23 mouse cellular contexts compared by ENCODE assay signal in genomic region chr1:132188442-132189066, GRCm38 (mm10). TPM values are rescaled to one million over a fixed set of nuclear protein-coding genes. Genes with fewer than 3 reads are reported as not detected.
DNase-seq lines count a peak whose midpoint lies in the region; ATAC-seq lines count a peak whose summit lies in the region.
"Had no signal": no experiment of that assay in that cellular context is flagged by ENCODE, and none has a peak within 500 bp of the region (broad histone marks: within the 10 kb centered on the region; RNA-seq: fewer than 3 reads in every experiment).

No protein-coding gene starts in this region.

- H3K4me2 ChIP-seq in hindbrain, embryonic 14.5 days (replicated peaks): 0 out of 2 replicates have a peak overlapping the region, but pooled peaks have one; percentile 83
- H3K4me2 ChIP-seq: liver, embryonic 13.5 days had no signal

- H3K4me3 ChIP-seq in hindbrain, embryonic 14.5 days (replicated peaks; ENCODE audit: low read length): no peak overlapping the region
- H3K4me3 ChIP-seq: liver, embryonic 13.5 days had no signal

- H3K27ac ChIP-seq in hindbrain, embryonic 14.5 days: no peak overlapping the region; the same call in 1 of the 2 replicates
- H3K27ac ChIP-seq: liver, embryonic 13.5 days had no signal

- no peaks in the 10 kb centered on the region for H3K27me3 ChIP-seq in hindbrain, embryonic 14.5 days (ENCODE audit: control insufficient read depth, insufficient read depth, low read length)

- WGBS in hindbrain, embryonic 14.5 days: 63% methylated on average over 9 of the region's 9 CpGs

- no peaks in the 10 kb centered on the region for H3K36me3 ChIP-seq in hindbrain, embryonic 14.5 days (replicated peaks; ENCODE audit: control insufficient read depth, insufficient read depth)
- H3K36me3 ChIP-seq: liver, embryonic 13.5 days had no signal

- DNase-seq in kidney, postnatal 10 days: peak; percentile 39
- no peak for DNase-seq in kidney, adult 8-10 months
- DNase-seq in NIH3T3 (ENCODE audit: low read depth): peak; percentile 59
- DNase-seq in hindbrain, embryonic 14.5 days (ENCODE audit: low spot score): no peak
- DNase-seq in neural tube, embryonic 10.5 days (ENCODE audit: extremely low spot score, low spot score): peak; percentile 21
- DNase-seq in Muller cell, postnatal 12 days (ENCODE audit: inconsistent ontology term): no peak
- DNase-seq: adrenal gland, adult 2 months; cerebellum, adult 8-10 months; gastrocnemius, postnatal 10 days; kidney, postnatal 14 days; liver, embryonic 13.5 days; lung, postnatal 10 days had no signal

- H3K4me1 ChIP-seq in hindbrain, embryonic 14.5 days (replicated peaks; ENCODE audit: control insufficient read depth, insufficient read depth, low read length): peaks cover 13% of the 10 kb centered on the region

- H3K9me3 ChIP-seq in hindbrain, embryonic 14.5 days (ENCODE audit: control insufficient read depth, low read length): no peaks in the 10 kb centered on the region
- H3K9me3 ChIP-seq: liver, embryonic 13.5 days had no signal

- ATAC-seq in hindbrain, embryonic 14.5 days (ENCODE audit: low FRiP score): no peak
- ATAC-seq in monocyte, adult 5-6 weeks (replicated peaks; ENCODE audit: insufficient number of reproducible peaks, low FRiP score, low TSS enrichment, poor library complexity, severe bottlenecking): no peak
- ATAC-seq: CD4-positive, CD25-positive, alpha-beta regulatory T cell, adult 4 months; inflammation-experienced regulatory T-cells, adult 6 months had no signal

- H3K9ac ChIP-seq in hindbrain, embryonic 14.5 days: no peak overlapping the region
- H3K9ac ChIP-seq: liver, embryonic 13.5 days had no signal

RNA-seq across cellular contexts. Expression of gene Lemd1, which starts 2.7 kb away (rescaled TPM):
- 15.9 and 22.1 TPM in 2 replicates for polyA plus RNA-seq in hindbrain, embryonic 14.5 days (2014; fragmentation: Nextera tagmentation; extraction: Ambion mirVana)
- total RNA-seq in monocyte, adult 5-6 weeks (2017): 1.8 TPM in 1 of 3 replicates, not detected in the others
- total RNA-seq: gastrocnemius, postnatal 10 days; heart, adult 8-10 months; neutrophil, adult 5-6 weeks had no signal
- polyA plus RNA-seq: CD4-positive, CD25-positive, alpha-beta regulatory T cell, adult 4 months; heart, postnatal 0 days; inflammation-experienced regulatory T-cells, adult 6 months; liver, embryonic 13.5 days had no signal

RNA-seq across cellular contexts. Expression of gene AC124108.1, which starts 2.7 kb away (rescaled TPM):
- 3.6 and 3.8 TPM in 2 replicates for polyA plus RNA-seq in hindbrain, embryonic 14.5 days (2014; fragmentation: Nextera tagmentation; extraction: Ambion mirVana)
- not detected in 3 replicates for total RNA-seq in monocyte, adult 5-6 weeks (2017)
- total RNA-seq: neutrophil, adult 5-6 weeks had no signal
- polyA plus RNA-seq: CD4-positive, CD25-positive, alpha-beta regulatory T cell, adult 4 months; heart, postnatal 0 days; inflammation-experienced regulatory T-cells, adult 6 months; liver, embryonic 13.5 days; small intestine, adult 2 months; thymus, postnatal 0 days had no signal

RNA-seq across cellular contexts. Expression of gene Gm10188, which starts 41.0 kb away (rescaled TPM):
- polyA plus RNA-seq in hindbrain, embryonic 14.5 days (2014; fragmentation: Nextera tagmentation; extraction: Ambion mirVana): 0.39 and 0.47 TPM in 2 replicates
- total RNA-seq in monocyte, adult 5-6 weeks (2017): not detected in 3 replicates
- total RNA-seq: adrenal gland, adult 2 months; gastrocnemius, postnatal 10 days; heart, adult 8-10 months; layer of hippocampus, postnatal 10 days; left cerebral cortex, postnatal 14 days; neutrophil, adult 5-6 weeks had no signal
- polyA plus RNA-seq: adrenal gland, adult 2 months; CD4-positive, CD25-positive, alpha-beta regulatory T cell, adult 4 months; cortical plate, adult 2 months; heart, postnatal 0 days; inflammation-experienced regulatory T-cells, adult 6 months; liver, embryonic 13.5 days; small intestine, adult 2 months; thymus, postnatal 0 days had no signal

RNA-seq across cellular contexts. Expression of gene Cdk18, which starts 49.1 kb away (rescaled TPM):
- polyA plus RNA-seq in hindbrain, embryonic 14.5 days (2014; fragmentation: Nextera tagmentation; extraction: Ambion mirVana): 0.37 and 0.63 TPM in 2 replicates
- 0.43 to 2.9 TPM in 2 of 3 replicates, not detected in the other for total RNA-seq in monocyte, adult 5-6 weeks (2017)
- total RNA-seq: neutrophil, adult 5-6 weeks had no signal
- polyA plus RNA-seq: CD4-positive, CD25-positive, alpha-beta regulatory T cell, adult 4 months; inflammation-experienced regulatory T-cells, adult 6 months had no signal

Comparison
In these comparisons a context has a peak if more than half of its experiments do, and no peak if none do; other contexts are left out.
1. DNase-seq: peak in kidney, postnatal 10 days (single experiment), NIH3T3 (single experiment) and neural tube, embryonic 10.5 days (single experiment); none in kidney, adult 8-10 months (0 of 2), hindbrain, embryonic 14.5 days (single experiment) and Muller cell, postnatal 12 days (single experiment).